Mouse (Mus musculus) embryo, embryonic 11.5 days (tissue): ENCODE measurements at regions not wholly inside any gene's neighbourhood (a gene's known extent, or its start where the extent isn't known, plus 50 kb on each side); places are given as distances from the start of the nearest gene placed in this dataset.

Experiments
- DNase-seq: peaks from one replicate; pipeline ENCODE4 v3.0.0-alpha.2; 2012; ENCODE audit warnings: low read depth, low spot score

DNA sequence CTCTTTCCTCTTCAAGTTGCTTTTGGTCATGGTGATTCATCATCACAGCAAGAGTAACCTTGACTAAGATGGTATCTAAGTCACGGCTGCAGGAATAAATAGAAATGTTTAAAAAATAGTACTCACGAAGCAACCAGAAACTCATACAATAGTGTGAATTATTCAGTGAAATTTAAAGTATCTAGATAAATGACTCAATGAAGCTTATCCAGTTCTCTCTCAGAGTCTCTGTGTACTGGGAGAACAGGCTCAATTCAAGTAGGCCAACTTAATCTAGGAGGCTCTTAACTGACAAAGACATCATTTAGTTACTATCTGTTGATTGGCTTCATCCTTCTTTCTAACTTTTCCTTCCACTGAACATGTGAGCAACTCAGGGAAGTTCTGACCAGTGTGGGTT, 175.5 kb upstream of the Pcdh15 start:
- DNase-seq = no peak

GRCm38 (mm10) chr10:72956957-72957356, 142.2 kb upstream of the Pcdh15 start:
- DNase-seq = no peak

- no peak for DNase-seq
Observed at GRCm38 (mm10) chr10:72960051-72960450, 139.1 kb upstream of the Pcdh15 start.

GRCm38 (mm10) chr10:72981359-72981758, 117.8 kb upstream of the Pcdh15 start:
- DNase-seq = no peak

- DNase-seq = no peak
Observed at GRCm38 (mm10) chr10:72988355-72988754, 110.8 kb upstream of the Pcdh15 start.

- DNase-seq = no peak
Observed at GRCm38 (mm10) chr10:73010897-73011296, 88.2 kb upstream of the Pcdh15 start.

GRCm38 (mm10) chr10:73011874-73012273, 87.3 kb upstream of the Pcdh15 start:
- peak; percentile 9 for DNase-seq

DNA sequence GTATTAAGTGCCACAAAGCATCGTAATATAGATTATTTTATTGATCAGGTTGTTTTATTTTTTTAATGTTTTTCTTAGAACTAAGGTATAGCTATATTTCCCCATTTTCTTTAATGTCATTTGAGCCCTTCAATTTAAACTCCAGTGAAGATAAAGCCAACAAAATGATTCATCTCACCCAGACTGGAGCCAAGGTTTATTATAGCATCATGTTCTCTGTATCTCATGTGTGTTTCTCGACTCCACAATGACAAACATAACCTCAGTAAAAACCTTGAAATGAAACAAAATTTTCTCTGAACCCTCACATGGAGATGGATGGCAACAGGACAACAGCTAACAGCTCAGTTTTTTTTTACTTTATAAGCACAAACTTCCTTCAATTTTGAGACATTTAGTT, 61.7 kb upstream of the Pcdh15 start:
- no peak for DNase-seq

GRCm38 (mm10) chr10:73039551-73039950, 59.6 kb upstream of the Pcdh15 start:
- no peak for DNase-seq
